Mouse (Mus musculus) C2C12 (cell line): Measurements from ENCODE around the gene Dennd2a. TPM values are rescaled to one million over a fixed set of nuclear protein-coding genes. Genes with fewer than 3 reads are reported as not detected.

Experiments
- H3K27me3 ChIP-seq: one replicate; pipeline ENCODE4 v1.6.1; 2011; ENCODE audit not compliant: control insufficient read depth, insufficient read depth, insufficient read length
- H3K36me3 ChIP-seq: one replicate; pipeline ENCODE4 v1.6.1; 2011; ENCODE audit not compliant: control insufficient read depth, insufficient read depth
- H3K4me3 ChIP-seq: one replicate; pipeline ENCODE4 v1.5.1; 2011; ENCODE audit warnings: mild to moderate bottlenecking, control low read depth; ENCODE audit not compliant: poor library complexity, insufficient read depth, severe bottlenecking
- H3K79me2 ChIP-seq: one replicate; pipeline ENCODE4 v1.6.1; 2011; ENCODE audit not compliant: control insufficient read depth, insufficient read depth
- H3K79me3 ChIP-seq: one replicate; pipeline ENCODE4 v1.6.1; 2011; ENCODE audit warnings: low read depth, control low read depth
- H3ac ChIP-seq: one replicate; pipeline ENCODE3; 2011; ENCODE audit warnings: low read depth; ENCODE audit not compliant: control insufficient read depth, insufficient read length
- CEBPB ChIP-seq: IDR thresholded peaks from one replicate; pipeline ENCODE4 v1.6.1; 2011; ENCODE audit warnings: low read depth, mild to moderate bottlenecking, control low read depth, moderate library complexity
- CTCF ChIP-seq: IDR thresholded peaks from one replicate; pipeline ENCODE4 v1.5.1; 2011; ENCODE audit not compliant: control insufficient read depth, insufficient read depth, insufficient read length
- FOSL1 ChIP-seq: IDR thresholded peaks from one replicate; pipeline ENCODE4 v1.8.0; 2011; ENCODE audit warnings: mild to moderate bottlenecking, low read length; ENCODE audit not compliant: poor library complexity, insufficient read depth, severe bottlenecking
- MAX ChIP-seq: IDR thresholded peaks from one replicate; pipeline ENCODE4 v1.6.1; 2011; ENCODE audit warnings: mild to moderate bottlenecking, control low read depth
- MYOD1 ChIP-seq: IDR thresholded peaks from one replicate; pipeline ENCODE4 v1.6.1; 2011; ENCODE audit warnings: low read depth; ENCODE audit not compliant: control insufficient read depth, insufficient read length
- MYOG ChIP-seq: IDR thresholded peaks from one replicate; pipeline ENCODE4 v1.6.1; 2011; ENCODE audit not compliant: control insufficient read depth, insufficient read length; ENCODE audit errors: extremely low read depth
- USF1 ChIP-seq: IDR thresholded peaks from one replicate; pipeline ENCODE4 v1.6.1; 2011; ENCODE audit warnings: low read depth, mild to moderate bottlenecking, control low read depth, moderate library complexity
- polyA plus RNA-seq: library from polyadenylated mRNA; unstranded; fragments of >200 nt; fragmentation: generic; extraction: Trizol; gene quantifications from one replicate; pipeline ENCODE4 v1.2.1, GENCODE M21; 2012; ENCODE audit warnings: missing spikeins

Dennd2a gene
- polyA plus RNA-seq, 1 experiment = 11.5 TPM

- H3K4me3 ChIP-seq = no peak overlapping the region
- H3K79me3 ChIP-seq = peaks cover 4% of the 10 kb centered on the region
- H3K79me2 ChIP-seq = peaks cover 22% of the 10 kb centered on the region
- H3ac ChIP-seq = no peak overlapping the region
- no peaks in the 10 kb centered on the region for H3K36me3 ChIP-seq
- H3K27me3 ChIP-seq = no peaks in the 10 kb centered on the region
- TF ChIP-seq CEBPB (no peak), USF1 (no peak), MYOG (no peak), FOSL1 (no peak), CTCF (no peak), MYOD1 (no peak), MAX (no peak)
These were observed 143.6 kb downstream of the Dennd2a start for GRCm38 (mm10) chr6:39414106-39414505.

Other genes with a start within 250 kb of the Dennd2a start
- 18.6 TPM for gene Slc37a3, start 180.2 kb downstream of the Dennd2a start, polyA plus RNA-seq
- gene Rab19, start 176.7 kb downstream of the Dennd2a start, polyA plus RNA-seq = not detected
- gene Mkrn1, start 137.4 kb downstream of the Dennd2a start, polyA plus RNA-seq = 30.9 TPM
- gene Adck2, start 16.0 kb upstream of the Dennd2a start, polyA plus RNA-seq = 5.8 TPM
- gene Gm42420, start 27.9 kb upstream of the Dennd2a start, polyA plus RNA-seq = not detected
- 243 TPM for gene Ndufb2, start 34.7 kb upstream of the Dennd2a start, polyA plus RNA-seq
- 2.2 TPM for gene Braf, start 167.6 kb upstream of the Dennd2a start, polyA plus RNA-seq